Mouse (Mus musculus) spleen, adult 12 weeks (tissue): Measurements from ENCODE around the gene Hes6.

ENCODE experiments used
- DNase-seq: peaks from one replicate; pipeline ENCODE4 v3.0.0; 2022; ENCODE audit warnings: low spot score

The Hes6 gene

DNA sequence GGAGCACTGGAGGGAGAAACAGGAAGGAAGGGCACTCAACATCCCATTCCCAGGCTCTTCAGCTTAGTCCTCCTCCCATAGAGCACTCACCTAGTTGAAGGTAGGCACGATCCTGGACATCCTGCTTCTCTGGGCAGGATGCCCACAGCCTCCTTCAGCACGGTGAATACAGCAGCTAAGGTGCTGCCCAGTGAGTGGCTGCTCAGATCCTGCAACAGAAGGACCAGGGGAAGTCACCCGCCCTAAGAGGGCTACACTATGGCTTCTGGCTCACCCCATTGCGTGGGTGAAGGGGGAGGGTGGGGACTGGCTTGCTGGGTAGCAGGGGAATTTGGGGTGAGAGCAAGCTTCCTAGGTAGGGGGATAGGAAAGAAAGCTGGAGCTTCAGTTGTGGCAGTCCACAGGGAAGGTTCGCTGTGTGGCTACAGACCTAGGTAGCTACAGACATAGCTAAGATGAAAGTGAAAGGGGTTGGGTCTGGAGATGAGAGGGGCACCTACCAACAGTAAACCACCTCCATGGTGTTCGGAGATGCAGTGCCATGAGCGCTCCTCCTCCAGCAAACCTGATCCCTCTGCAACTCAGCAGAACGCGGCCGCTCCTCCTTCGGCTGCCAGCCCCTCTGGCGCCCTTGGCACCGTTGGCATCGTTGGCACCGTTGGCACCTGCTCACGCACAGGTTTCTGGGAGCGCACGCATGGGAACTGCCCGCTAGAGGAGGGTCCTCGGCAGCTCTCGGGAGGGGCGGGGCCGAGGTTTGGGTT lies 8.2 kb downstream of the Hes6 start:
- DNase-seq = no peak

DNA sequence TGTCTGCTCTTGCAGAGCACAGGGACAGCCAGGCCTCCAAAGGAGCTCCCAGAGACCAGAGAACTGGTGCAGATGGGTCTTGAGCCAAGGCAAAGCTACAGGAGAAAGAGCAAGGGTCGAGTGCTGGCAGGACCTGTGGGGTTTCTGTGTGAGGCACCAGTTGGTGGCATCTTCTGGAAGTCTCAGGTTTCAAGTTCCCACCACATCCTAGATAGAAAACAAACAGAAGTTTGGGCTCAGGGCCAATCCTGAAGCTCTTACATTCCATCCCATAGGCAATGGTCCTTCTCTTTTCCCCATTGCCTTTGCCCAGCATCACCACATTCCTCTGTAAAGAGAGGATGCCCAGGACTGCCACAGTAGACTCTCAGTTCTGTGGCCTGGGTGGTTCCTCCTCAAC lies 8.9 kb downstream of the Hes6 start:
- no peak for DNase-seq

DNA sequence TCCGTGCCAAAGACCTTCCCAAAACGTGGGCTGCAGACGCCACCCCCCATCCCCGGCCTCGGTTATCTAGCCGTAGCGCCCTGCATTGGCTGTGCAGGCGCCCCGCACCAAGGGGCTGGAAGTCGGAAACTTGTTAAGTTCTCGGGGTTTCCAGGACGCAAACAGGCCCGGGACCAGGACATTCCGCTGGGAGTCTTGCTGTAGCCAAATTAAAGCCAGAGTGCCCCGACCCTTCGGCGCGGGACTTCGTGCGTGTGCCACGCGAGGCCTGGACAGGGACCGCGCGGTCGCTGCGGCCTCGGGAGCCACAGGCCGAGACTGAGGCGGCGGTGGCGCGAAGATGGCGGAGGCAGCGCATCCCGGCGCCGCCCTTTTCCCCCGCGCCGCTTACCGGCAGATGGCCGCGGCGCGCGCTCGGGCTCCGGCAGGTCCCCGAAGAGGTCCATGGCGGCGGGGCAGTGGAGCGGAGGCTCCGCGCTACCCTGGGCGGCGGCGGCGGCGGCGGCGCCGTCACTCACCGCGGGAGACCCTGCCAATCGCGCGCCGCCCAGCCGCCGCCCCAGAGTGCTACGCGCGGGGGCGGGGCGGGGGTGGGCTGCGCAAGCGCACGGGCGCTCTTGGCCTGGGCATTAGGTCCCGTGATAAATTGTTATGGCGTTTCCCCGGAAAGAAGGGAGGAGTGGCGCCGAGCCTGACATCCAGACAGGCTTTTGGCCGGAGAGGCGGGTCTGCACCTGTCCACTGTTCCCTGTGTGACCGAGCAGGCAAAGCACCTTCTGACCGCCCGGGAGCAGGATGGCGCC lies 15.4 kb downstream of the Hes6 start, which contains the start of gene Ilkap:
Gene Ilkap, minus strand, starts transcription at position 556 of the 803 bp plus-strand sequence.
- DNase-seq = peak; percentile 79

DNA sequence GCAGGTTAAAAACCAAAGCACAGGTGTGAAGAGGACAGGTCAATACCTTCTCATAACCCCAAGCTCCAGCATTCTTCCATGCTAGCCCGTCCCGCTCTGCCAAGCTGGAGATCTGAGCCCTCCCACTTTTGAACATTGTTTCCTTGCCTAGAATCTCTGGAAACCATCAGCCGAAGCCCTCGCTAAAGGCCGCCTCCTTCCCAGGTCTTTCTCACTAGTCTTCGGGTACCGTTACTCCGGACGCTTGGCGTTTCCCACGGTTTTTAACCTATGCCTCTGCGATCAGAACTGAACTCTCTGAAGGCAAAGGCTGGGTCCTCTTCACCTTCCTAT lies 15.9 kb downstream of the Hes6 start:
- DNase-seq = no peak

DNA sequence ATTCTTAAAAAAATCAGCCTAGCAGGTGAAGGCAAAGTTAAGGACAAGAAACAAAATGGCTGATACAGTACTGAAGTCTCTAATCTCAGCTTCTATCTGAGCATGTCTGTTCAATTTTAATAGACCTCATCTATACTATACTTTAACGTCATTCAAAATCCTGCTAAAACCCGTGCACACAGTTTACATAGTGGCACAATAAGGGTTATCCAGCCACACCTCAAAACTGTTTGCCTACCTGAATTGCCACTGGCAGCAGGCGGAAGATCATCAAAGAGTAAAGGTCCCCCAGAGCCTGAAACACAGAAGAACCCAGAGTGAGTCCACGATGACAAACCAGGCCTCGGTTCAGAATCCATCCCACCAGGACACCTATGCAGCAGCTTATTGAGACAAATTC lies 23.5 kb downstream of the Hes6 start:
- no peak for DNase-seq

DNA sequence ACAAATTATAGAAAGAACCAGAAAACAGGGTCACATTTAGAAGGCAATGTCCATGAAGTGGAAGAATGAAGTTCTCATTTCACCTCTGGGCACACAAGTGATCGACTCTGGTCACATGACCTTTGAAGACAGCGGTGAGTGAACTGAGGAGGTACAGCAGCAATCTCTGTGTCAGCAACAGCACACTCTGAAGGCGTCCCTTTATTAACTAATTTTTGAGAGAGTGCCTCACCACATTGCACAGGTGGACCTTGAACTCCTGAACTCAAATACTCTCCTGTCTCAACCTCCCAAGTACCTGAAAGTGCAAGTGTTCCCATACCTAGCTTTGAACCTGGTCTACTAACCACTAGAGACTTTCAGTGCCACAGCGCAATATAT lies 32.8 kb downstream of the Hes6 start:
- no peak for DNase-seq

DNA sequence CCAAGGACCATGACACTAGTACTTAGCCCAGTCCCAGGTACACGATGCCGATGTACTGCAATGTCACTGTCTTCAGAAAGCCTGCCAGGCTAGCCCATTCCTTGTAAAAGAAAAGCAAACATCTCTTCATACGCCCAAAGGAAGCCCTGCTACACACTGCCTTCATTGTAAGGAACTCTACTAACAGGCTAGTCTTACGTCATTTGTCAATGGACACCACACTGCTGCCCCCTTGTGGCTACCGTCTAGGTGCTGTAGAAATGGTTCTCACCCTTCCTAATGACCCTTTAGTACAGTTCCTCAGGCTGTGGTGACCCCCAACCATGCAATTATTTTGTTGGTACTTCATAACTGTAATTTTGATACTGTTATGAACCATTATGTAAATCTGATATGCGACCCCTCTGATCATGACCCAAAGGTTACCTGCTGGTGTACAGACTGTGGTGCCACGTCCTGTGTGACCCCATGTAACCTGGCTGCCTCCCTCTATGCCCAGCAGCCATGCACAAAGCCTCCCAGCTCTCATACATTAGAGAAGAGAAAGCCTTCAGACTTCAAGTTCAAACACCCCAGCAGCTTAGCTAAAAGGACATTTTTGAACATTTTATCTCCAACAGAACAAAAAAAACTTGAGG lies 33.3 kb downstream of the Hes6 start:
- peak; percentile 69 for DNase-seq

DNA sequence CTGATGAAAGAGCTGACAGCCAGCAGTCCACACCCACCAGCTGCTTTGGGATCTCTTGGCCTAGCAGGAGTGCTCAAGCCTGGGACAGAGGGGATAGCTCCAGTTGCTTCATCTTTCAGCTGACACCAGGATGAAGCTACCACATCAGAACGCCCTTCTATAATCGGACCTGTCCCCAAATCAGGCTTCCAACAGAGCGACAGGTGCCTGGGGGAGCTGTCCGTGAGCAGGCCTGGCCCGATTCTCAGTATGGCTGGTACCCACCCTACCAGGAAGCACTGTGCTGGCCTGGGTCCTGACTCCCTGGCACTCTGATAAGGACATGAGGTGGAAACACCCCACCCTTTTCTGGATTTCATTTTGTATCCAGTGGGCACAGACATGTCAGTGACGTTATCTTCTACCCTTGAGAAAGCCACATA lies 40.4 kb downstream of the Hes6 start:
- peak; percentile 43 for DNase-seq

DNA sequence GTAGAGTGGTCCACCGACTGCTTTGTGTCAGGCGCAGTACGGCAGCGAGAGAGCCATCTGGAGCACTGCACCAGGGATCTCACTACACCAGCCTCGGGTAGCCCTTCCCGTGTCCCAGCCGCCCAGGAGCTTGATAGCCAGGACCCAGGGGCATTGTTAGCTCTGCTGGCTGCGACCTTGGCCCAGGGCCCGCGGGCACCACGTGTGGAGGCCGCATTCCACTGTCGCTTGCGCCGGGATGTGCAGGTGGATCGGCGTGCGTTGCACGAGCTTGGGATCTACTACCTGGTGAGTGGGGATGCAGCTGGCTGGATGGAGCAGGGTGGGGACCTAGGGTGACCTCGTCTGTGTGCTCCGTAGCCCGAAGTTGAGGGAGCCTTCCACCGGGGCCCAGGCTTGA lies 43.8 kb downstream of the Hes6 start:
- DNase-seq = no peak

DNA sequence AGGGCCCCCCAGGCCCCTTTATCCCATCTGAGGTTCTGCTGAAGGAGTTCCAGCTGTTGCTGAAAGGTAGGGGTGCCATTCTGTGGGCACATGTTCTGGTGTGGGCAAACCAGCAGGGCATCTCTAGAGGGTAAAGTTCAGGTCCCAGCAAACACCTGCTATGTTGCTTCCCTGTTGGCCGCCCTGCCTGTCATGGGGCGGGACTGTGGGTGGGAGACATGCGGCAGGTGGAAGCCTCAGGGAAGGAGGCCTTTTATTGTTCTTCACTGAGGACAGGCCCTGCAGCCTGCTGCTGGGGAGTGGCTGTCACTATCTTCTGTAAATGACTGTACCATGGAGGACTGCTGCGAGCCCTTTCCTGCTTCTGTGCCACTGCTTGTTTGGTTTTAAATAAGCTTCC lies 44.4 kb downstream of the Hes6 start:
- DNase-seq = no peak

DNA sequence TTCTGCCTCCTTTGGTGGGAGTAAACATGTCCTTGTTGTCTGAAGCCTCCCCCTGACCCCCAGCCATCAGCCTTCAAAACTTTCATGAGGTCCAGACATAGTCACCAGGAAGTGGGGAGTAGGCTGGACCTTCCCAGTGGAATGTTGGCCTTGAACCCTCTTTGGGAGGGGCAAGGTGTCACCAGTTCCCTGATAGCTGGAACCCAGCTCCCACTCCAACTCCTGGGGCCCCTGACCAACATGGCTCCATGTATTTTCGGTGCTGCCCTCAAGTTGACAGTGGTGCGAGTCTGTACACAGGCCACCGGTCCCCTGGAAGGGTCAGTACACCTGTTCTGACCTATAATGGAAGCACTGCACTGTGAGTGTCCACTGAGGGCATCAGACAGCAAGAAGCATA lies 46.5 kb downstream of the Hes6 start:
- no peak for DNase-seq

DNA sequence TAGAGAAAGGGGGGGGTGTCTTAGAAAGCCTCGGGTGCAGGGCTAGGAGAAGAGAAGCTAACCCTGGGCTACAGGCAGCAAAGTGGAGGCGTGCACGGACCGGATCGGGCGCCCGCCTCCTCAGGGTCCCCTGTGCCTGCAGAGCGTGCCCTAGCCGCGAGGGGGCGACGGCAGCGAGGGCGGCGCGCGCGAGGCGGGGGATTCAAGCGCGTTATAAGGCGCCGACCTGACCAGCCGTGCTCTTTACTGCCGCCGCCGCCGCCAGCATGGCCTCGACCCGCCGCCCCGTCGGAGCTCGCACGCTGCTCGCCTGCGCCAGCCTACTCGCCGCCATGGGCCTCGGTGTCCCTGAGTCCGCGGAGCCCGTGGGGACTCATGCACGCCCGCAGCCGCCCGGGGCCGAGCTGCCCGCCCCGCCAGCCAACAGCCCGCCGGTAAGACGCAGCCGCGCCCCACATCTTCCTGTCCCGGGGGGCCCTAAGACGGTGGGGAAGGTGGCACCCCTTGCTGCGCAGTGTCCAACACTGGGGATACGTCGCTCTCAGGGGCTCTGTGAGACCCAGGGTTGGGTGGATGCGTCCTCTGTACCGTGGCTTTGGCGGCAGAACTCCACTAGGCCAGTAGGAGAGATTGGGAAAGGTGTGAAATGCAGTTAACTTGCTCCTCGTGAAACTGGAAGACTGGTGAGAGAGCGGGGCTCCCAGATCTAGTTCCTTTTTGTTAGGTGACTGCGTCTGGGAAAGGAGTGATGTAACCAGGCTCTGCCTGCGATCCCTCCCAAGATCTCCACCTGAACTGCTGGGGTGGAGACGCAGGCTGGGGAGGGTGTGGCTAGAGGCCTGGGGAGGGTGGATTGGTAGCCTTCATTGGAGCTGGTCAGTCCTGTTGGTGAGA lies 47.4 kb downstream of the Hes6 start, which contains the start of gene Erfe:
Gene Erfe, plus strand, starts transcription at position 216 of the 894 bp plus-strand sequence.
- peak; percentile 78 for DNase-seq

DNA sequence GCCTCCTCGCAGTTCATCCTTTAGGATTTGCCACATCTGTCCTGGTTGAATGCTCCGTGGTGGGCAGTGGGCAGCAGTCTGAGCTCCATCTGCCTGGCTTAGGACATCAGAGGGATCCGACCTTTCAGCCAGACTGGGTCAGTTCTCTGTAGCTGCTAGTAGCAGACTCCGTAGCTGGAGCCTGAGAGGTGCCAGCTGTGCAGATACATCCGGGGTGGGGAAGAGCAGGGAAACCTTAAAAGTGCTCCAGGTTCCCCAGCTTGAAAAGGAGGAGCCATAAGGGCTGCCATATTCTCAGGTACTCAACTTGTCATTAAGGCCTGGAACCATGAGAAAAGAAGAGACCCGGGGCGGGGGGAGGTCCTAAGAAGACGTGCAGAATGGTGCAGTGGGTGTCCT lies 48.0 kb downstream of the Hes6 start:
- no peak for DNase-seq

DNA sequence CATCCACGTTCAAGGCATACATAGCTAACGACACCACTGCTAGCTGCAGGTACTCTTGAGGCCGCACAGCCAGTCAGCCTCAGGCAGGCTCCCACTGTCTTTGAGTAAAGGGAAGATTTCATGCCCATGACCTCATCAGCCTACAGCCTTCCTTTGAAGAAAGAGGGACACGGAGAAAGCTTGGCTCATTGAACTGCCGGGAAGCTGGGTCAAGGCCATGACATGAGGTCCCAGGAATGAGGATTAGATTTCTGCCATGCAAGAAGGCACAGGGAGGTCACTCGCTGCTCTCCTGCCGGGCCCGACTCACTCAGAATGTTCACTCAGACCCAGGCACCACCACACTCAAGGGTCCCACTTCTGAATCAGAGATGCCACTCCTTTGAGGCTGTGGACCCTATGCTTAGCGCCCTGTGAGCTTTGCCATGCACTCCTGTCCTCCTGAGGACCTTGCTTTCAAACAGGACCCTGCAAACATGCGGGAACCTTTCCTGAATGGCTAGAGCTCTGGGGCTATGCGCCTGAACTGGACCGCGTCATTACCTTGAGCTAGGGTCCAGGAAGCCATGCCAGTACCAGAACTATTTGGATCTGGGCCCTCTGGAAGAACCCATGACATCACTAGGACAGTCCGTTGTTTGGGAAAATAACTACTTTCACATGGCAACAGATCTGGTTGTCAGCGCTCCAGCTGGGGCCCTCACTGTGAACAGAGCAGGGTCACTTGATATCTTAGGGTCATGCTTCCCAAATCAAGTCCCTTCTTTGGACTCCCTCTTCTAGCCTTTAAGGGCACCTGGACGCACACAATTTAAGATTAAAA lies 48.8 kb downstream of the Hes6 start:
- no peak for DNase-seq

DNA sequence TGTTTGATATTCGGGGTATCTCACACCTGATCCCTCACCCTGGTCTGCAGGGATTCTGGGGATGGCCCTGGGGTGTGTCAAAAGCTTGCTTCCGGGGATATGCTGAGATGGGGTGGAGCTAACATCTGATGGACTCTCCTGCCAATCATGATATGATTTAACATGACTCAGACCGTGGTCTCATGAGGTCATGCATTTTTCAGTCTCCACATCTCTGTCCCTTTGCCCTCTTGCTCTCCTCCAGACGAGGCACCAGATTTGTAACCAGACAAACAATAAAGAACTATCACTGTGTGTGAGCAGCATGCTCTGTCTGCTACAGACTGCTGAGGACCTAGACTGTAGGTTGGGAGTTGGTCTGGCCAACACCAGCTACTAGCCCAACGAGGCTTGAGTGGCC lies 51.7 kb downstream of the Hes6 start:
- no peak for DNase-seq
